Mouse (Mus musculus) erythroid progenitor cell, adult 5-6 weeks (primary cell): ENCODE data around the gene Kctd11. TPM values are rescaled to one million over a fixed set of nuclear protein-coding genes. Genes with fewer than 3 reads are reported as not detected.
A peak's percentile ranks its signal among the peaks of the same experiment; 100 is the strongest.

Source experiments
- ATAC-seq: replicated peaks from 2 replicates; pipeline ENCODE4 v1.8.0; 2016; ENCODE audit warnings: moderate number of reproducible peaks, mild to moderate bottlenecking, moderate TSS enrichment, inconsistent platforms; ENCODE audit not compliant: poor library complexity, low FRiP score, severe bottlenecking
- total RNA-seq, 2 experiments: library from RNA; stranded (forward) in 1 of 2; stranded (reverse) in 1 of 2; fragments of 150-400 nt in 1 of 2; fragments of 186-747, 209-891 nt in 1 of 2; gene quantifications; 2 replicates each; pipeline versions ENCODE4 v1.2.3 to v1.2.4; 2015 to 2017; ENCODE audit warnings: low replicate concordance in 2 of 2

The Kctd11 gene
- total RNA-seq, 2 experiments from 2014 or later = 0.84 TPM; not detected in 1

- ATAC-seq = peak; percentile 61
Observed at GRCm38 (mm10) chr11:69855347-69855746, 25.9 kb downstream of the Kctd11 start.

DNA sequence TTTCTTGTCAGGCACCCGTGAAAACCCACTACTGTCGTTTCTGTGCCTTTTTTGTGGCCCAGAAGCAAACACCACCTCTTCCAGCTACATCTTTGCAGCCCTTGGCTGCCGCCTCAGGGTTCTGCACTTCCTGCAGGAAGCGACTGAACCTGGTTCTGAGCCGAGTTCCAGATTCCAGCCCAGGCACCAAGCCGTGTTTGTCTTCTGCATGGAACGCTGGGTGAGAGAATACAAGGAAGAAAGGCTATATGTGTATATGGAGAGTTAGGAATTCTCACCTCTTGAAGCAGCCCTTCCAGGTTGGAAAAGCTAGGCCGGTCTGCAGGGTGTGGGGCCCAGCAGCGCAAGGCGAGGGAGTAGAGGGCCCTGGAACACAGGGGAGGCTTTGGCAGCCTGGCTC lies 26.5 kb downstream of the Kctd11 start:
- ATAC-seq = 0 out of 2 replicates have a peak, but pooled peaks have one; percentile 7

DNA sequence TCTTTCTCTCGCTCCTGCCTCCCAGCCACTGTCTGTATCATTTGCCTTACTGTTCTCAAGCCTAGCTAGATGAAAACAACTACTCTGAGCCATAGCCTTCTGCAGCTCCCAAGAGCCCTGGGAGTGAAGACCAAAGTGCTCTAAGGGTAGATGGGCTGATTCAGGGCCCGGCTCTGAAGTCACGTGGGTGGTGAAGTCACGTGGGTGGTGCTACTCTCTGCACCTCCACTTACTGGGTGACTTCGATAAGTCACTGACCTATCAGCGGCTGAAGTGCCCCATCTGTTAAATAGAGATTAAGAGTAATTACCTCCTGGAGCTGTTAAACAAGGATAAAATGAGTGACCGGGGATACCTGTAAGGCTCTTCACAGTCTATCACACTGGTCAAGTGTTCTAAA lies 27.2 kb downstream of the Kctd11 start:
- ATAC-seq = peak; percentile 86

DNA sequence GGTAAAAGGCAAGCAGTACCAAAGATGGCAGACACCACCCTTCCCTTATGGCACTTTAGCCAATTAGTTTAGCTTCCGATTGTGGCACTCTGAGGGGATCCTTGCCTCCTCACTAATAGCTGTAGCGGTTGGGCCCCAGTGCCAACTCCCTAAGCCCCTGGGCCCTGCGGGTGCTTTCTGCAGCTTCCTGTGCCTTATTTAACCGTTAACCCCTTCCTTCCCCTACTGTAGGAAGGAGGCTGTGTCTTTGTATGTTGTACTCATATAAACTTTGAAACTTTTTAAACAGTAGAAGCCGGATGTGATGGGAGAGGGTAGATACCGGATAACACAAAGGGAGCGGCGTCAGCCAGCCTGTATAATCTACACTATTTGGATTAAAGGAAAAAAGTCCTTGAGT lies 30.5 kb downstream of the Kctd11 start:
- ATAC-seq = no peak

- no peak for ATAC-seq
Observed at GRCm38 (mm10) chr11:69849884-69850283, 31.3 kb downstream of the Kctd11 start.

GRCm38 (mm10) chr11:69849128-69849527 lies 32.1 kb downstream of the Kctd11 start:
- ATAC-seq = no peak

DNA sequence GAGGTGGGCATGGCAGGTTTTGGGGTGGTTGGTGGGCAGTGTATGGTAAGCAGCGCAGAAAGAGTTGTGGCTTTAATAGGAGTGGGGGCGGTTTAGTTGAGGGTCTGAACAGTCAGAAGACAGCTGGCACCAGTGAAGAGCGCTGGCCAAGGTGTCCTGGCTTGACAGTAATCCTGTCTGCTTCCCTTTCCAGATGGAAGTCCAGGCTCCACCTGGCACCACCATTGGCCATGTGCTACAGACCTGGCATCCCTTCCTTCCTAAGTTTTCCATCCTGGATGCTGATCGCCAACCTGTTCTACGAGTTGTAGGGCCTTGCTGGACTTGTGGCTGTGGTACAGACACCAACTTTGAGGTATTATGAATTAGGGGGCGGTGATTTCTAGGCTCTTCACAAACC lies 33.2 kb downstream of the Kctd11 start:
- ATAC-seq = no peak

GRCm38 (mm10) chr11:69846738-69847688 lies 34.2 kb downstream of the Kctd11 start:
- ATAC-seq = peak; percentile 67

- ATAC-seq = peak; percentile 90
Observed at GRCm38 (mm10) chr11:69846198-69846680, 35.0 kb downstream of the Kctd11 start, which contains the start of gene Plscr3. Gene Plscr3 (plus strand): TSS chr11:69846376.

DNA sequence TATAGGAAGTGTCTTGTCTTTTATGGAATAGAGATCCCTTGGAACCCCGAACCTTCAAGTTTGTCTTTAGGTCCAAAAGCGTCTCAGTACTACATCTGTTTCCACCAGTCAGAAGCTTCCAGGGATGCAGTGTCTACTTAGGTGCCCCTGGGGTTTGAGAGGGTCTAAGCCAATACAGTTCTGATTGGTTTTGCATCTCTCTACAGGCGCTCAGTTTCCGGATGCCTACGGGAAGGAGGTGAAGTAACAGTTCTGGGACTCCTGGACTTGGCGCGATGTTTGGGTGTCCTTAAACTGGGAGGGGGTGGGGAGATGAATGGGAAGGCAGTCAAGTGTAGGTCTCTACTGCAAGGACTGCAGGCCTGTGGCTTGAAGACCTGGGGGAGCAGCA lies 42.5 kb downstream of the Kctd11 start:
- peak; percentile 20 for ATAC-seq

DNA sequence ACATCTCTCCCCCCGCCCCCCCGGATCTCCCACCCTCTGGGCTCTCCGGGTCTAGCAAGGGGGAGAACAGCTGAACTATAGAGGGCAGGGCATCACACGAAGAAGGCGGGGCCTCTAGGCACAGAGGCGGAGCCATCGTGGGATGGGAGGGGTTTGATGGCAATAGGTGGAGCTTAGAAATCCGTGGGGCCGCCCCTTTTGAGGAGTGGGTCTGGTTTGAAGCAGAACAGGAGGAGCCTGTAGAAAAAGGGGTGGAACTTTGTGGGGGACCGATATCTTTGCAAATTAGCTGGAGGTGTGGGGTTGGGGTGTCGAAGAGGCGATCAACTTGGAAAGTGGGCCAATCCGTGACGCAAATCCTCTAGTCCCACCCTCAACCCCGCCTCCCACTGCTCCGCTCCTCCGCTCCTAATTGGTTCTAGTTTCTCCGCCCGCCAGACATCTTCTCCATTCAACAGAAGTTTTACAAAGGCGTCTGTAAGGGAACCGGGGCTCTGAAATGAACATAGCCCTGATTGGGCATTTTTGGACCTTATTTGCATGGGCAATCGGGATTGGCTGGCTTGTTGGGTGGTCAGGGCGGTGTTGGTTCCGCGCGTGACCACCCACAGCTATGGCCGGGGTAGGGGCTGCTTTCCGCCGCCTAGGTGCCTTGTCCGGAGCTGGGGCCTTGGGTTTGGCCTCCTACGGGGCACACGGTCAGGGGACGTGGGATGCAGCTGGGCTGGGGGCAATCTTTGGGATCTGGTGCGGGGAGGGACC lies 43.1 kb downstream of the Kctd11 start, which contains the start of gene Tmem256:
Gene Tmem256, plus strand, starts transcription at position 563 of the 762 bp plus-strand sequence.
- ATAC-seq = peak; percentile 87

DNA sequence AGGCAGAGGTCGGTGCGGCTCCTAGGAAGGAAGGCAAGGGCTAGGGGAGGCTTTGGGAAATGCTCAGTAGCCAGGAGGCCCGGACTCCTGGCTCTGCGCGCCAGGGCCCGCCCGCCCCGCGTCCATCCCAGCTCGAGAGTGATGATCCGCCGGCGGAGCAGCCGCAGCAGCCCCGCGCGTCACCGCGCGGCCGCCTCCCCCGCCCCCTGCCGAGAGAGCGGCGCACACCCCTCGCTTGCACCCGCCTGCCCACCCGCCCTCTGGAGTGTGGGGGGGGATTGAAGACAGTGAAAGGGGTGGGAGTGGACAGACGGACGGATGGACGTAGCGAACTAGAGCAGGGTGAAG lies 43.6 kb downstream of the Kctd11 start, which contains the start of gene Nlgn2:
Gene Nlgn2, minus strand, starts transcription at position 181 of the 348 bp plus-strand sequence.
- ATAC-seq = peak; percentile 2; the same call in 1 of the 2 replicates

DNA sequence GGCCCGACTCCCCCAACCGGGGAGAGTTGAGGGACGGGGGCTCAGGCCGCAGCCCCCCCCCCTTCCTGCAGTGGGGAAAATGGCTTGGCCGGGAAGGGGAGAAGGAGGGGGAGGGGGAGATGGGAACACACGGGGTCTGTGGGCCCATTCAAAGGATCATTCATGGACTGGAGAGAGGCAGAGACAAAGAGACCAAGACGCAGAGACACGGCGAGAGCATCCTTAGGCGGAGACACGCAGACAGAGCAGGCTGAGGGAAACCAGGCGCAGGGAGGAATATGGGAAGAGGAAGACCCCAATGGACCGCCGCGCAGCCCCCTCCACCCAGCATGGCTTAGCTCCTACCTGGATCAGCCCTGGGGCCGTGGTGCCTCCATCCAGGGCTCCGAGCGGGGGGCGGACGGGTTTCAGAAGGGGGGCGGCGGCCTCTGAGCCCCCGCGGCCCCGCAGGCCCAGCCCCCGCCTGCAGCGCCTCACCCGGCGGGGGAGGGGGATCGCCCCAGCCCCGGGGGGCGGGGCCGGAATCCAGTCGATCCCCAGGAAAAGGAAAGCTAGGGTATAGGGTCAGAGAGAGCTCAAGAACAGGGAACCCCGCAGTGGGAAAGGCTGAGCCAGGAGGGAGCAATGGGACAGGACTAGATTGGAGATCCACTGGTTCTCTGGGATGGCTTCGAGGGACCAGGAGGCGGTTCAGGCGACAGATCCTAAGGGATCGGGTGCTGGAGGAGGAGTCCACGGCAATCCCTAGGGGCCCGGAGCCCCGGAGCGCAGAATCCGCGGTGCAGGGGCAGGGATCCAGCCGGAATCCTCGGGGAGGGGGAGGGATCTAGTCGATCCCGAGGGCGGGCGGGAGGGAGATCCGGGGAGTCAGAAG lies 44.3 kb downstream of the Kctd11 start:
- no peak for ATAC-seq

DNA sequence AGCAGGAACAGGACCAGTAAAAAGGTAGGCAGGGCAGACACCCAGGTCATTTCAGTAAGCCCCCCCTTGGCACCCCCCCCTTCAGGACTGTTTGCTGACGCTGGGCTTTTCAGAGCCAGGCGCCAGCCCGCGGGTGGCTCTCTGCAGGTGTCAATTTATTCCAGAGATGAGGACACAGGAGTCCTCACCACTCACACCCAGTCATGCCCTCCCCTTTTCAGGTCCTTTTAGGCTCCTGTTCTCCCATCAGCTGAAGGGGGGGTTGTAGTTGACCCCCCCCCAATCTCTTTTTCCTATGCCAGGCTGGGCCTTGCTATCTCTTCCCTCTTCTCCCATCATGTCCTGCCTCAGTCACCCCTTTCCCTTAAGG lies 45.3 kb downstream of the Kctd11 start:
- ATAC-seq = no peak

DNA sequence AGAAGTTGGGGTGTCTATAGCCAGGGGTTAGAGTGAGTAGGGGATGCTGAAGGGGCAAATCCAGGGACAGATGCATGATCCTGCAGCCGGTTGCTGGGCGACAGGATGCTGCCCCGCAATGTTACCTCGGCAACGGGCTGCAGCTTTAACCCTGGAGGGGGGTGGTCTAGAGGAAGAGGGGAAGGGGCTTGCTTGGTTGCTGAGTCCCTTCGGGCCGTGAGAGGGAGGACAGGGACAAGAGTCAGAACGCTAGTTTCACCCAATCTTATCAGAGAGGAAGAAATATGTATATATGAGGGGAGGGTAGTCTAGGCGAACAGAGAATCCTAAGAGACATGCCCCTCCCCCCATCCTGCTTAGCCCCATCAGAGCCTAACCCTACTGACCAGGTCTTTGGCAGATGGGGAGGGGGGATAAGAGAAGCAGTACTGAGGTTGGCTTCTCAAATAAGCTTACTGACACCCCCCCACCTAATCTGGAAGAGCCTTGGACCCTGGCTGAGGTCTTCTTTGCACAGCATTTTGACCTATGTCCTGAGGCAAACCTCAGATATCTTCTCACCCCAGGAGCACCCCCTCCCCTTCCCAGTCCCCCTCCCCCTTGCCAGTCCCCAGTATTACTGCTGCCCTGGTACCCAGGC lies 45.8 kb downstream of the Kctd11 start:
- ATAC-seq = no peak

GRCm38 (mm10) chr11:69834001-69834549 lies 47.1 kb downstream of the Kctd11 start:
- peak; percentile 55 for ATAC-seq

DNA sequence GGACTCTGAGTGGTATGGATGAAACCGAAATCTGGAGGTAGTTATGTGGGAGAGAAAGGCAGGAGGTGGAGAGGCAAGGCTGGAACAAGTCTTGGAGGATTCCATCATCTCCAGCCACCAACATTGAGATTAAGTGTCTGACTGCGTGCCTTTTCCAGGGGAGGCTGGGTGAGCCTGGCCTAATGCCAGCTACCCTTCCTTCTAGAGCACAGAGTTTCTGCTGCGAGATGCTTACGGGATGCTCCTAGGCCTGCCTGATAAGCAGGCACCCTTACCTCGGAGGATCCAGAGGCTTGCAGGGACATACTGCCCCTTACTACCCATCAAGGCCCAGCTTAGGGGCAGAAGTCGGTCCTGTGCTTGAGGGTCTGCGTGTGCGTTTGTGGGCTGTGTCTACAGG lies 47.7 kb downstream of the Kctd11 start:
- no peak for ATAC-seq

DNA sequence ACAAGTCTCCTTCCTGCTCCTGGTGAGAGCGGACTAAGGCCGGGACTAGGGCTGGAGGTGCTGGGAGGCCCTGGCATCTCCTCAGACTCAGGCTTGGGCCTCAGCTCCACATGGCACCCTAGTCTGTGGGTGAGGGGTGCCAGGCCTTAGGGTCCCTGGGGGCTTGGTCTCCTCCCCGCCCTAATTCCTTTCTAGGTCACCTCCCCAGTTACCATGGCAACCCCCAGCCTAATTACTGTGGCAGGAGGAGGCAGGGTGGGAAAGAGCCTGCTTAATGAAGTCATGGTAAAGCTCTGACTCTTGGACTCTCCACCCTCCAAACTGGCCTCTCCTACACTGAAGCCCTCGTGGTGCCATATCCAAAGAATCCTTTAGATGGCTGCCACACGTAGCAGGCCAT lies 52.4 kb downstream of the Kctd11 start:
- ATAC-seq = no peak
